Mouse (Mus musculus) retina, adult 2 months (tissue): ENCODE results near the gene Sptlc2.

Source experiments
- DNase-seq: peaks from one replicate; pipeline ENCODE4 v3.0.0-alpha.2; 2012; ENCODE audit warnings: low read depth, low spot score

The Sptlc2 gene

DNA sequence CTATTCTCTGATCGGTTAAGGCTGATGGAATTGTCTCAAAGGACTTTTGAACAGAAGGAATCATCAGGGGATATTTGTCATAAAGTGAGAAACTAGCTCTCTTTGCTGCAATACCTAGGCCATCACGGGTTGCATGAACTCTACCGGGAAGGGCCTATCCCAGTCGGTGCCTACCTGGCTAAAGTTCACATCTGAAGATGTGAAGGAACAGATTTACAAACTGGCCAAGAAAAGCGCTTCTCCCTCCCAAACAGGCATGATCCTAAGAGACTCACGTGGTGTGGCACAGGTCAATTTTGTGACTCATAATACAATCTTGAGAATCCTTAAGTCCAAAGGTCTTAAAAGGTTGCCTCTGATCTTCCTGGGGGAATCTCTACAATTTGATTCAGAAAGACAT lies 6.2 kb upstream of the Sptlc2 start:
- no peak for DNase-seq

DNA sequence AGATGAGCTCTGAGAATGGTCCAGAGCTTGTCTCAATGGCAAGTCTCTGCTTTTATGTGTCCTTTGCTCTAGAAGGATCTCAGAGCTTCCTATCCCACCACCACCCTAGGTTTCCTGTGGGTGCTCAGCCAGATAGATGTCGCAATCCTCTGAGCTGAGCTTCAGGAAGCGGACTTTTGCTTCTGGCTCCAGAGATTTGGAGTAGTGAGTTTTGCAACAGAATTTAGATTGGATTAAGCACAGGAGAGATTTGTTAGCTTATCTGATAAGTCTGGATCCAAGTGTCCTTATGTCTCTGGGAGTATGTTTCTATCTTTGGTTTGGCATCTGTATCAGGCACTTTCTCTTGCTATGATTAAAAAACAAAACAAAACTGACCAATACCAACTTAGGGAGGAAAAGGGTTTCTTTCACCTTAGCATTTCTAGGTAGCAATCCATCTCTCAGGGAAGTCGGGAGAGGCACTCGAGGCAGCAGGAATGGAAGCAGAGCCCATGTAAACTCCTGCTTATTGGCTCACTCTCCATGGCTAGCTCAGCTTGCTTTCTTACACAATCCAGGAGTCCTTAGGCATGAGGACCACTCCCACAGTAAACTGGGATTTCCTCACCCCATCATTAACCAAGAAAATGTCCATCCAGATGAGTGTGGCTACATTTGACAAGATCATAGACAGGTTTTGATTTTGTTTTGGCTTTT lies 5.4 kb upstream of the Sptlc2 start:
- DNase-seq: no peak

DNA sequence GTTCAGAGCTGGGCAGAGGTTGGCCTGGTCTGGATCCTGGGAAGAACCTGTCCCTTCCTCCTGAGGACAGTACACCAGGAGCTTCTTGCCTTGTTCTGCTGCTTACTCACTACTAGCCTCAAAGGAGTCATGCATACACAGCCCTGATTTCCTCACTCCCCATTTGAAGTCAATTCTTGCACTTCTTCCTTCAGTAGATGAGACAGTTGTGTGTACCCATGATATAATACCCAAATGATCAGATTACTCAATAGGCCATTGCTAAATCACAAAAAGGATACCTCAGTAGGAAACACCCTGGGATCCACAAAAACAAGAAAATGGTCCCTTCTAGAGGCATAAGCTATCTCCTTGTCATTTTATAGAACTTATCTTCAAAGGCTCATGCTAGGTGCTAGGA lies 3.2 kb upstream of the Sptlc2 start:
- DNase-seq: no peak

GRCm38 (mm10) chr12:87389231-87389630 lies 1.1 kb upstream of the Sptlc2 start:
- no peak for DNase-seq

DNA sequence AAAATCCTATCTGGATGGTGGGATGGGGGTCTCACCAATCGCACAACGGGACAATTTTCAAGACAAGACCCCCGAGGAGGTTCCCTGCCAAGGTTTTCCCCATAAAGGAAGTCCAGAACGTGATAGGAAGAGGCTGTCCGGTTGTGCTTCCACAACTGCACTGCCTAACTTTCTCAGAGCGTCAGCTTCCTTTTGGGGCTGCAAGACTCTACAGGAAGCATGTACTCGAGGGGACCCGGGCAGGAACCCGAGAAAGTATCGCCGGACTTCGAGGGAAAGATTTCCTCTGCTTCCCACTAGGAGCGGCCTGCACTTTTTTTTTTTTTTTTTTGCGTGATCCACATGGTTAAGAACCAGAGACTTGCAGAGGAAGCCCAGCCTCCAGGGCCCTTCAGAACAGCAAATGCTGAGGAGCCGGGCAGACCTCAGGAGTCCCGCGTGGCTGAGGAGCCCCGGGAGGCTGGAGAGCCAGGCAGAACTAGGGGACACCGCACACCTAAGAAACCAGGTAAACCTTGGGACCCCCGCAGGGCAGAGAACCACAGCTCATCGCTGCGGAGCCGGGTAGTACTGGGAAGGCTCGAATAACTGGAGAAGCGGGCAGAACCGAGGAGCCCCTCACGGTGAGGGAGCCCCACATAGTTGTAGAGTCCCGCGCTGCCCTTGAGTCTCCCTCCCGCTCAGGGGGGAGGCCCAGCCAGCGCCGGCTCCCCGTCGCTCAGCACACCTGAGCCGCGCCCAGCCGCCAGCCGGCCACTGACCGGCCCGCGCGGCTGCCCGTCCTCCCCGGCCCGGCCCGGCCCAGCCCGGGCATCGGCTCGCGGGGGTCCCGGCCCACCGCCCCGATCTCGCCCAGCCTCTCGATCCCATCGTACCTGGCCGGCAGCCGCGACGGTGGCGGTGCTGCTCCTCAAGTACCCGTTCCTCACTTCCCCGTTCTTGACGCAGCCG lies 709 bp downstream of the Sptlc2 start:
- no peak for DNase-seq

DNA sequence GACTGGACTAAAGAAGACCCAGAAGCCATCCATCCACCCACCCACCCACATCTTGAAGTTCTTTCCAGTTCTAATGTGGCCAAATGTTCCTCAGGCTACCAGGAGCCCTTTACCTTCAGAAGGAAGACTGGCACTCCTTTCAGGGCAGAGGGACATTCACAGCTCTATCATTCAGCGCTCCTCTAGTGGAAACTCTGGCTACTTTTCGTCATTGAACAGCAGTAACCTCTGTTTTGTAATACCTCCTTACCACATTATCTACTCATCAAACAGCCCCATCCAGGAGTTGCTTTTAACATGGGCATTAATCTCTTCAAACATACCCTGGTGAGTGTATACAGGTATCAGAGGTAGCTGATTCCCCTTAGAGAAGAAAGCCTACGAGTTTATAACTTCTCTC lies 3.1 kb downstream of the Sptlc2 start:
- no peak for DNase-seq

DNA sequence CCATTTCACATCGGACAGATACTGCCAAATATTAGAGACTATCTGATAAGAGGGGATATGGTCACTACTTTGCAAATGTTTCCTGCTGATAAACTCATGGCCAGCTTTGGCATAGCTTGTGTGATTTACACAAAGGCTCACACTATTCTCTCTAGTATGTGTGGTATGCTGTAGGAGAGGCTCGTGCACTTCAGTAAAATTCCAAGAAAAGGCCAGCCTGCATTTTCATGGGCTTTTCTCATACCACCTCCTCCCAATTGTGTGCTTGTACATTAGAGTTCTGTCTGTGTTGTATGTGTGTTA lies 6.8 kb downstream of the Sptlc2 start:
- DNase-seq: no peak

DNA sequence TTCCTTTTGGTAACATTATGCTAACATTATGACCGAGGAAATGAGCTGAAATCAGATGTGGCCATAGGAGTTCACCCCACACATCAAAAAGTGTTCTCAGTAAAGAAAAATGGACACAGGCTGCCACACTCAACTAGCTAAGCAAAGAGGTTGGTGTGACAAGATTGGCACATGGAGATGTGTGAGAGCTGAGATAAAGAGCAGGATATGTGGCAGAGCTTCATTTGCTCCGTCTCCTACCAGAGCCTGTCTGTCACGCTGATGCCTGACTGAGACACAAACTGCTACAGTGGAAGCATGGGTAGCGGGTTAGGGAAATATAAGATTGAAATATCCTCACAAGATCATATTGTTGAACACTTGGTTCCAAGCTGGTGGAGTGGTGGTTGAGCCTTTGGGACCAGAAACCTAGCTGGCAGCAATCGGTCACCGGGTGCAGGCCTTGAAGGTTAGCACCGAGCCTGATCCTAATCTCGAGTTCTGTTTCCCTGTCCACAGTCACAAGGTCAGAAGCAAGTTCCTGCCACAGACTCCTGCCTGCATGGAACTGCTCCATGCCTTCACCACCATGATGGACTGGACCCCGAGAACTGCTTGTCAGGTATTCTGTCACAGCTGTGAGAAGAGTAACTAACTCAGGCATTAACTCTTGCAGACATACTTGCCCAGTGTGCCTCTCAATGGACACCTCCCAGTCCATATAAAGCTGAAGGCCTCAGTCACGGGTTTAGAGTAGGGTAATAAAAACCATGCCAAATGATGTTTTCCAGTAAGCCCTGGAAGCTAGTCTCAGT lies 7.4 kb downstream of the Sptlc2 start:
- DNase-seq: no peak

DNA sequence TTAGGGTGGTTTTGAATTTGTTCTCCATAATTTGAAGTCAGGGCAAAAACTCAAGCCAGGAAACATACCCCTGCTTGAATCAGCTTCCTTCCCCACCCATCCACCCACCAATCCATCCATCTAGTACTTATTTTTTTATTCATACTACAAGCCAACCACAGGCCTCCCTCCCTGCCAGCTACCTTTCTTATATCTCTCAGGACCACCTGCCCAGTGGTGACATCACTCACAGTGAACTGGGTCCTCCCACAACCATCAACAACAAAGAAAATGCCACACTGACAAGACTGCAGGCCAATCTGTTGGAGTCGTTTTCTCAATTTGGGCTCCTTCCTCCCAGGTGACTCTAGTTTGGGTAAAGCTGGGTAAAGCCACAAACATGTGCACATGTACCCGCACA lies 8.7 kb downstream of the Sptlc2 start:
- no peak for DNase-seq

- no peak for DNase-seq
Observed at GRCm38 (mm10) chr12:87374159-87374558, 14.0 kb downstream of the Sptlc2 start.

DNA sequence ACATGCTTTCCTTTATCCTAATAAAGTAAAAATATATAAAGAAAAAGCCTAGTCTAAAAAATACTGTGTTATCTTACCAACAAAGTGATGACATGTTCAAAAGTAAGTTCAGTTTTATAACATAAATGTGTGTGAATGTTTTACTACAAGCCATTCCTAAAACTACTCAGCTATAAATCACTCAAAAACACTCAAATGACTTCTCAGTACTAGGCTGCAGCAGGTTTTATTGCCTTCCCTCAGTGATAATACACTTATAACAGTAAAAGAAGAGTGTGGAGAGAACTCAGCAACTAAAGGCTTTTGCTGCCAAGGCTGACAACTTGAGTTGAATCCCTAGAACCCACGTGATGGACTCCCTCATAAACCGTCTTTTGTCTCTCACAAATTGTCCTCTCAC lies 18.8 kb downstream of the Sptlc2 start:
- DNase-seq: no peak

GRCm38 (mm10) chr12:87368092-87368491 lies 20.1 kb downstream of the Sptlc2 start:
- no peak for DNase-seq

DNA sequence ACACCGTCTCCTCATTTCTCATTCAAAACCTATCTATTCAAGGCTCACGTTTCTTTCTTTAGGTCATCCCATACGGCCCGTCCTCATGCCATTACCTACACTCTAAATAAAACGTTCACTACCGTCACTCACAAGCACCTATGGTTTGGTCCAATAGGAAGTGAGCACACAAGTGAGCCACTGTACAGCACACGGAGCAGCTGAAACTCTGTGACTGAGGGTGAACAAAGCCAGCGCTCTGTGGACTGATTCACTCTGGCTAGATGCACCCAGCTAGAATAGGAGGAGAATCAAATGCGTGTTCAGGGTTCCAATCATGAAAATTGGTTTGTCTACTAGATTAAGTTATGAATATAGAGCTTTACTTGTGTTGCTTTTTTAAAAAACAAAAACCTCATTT lies 22.5 kb downstream of the Sptlc2 start:
- no peak for DNase-seq

DNA sequence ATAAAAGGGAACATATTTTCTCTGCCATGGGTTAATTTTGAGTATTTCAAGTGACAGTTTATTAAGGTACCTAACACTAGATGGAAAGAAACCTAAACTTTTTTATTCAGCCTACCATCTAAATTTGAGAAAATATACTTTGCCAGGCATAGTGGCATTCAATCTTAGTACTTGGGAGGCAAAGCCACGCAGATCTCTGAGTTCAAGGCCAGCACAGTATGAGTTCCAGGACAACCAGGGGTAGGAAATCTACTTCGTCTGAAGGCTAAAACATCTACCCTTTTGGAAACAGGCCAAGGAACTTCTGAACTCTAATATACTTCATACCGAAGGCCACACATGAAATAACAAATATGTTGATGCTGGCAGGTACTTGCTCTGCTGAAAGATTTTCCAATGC lies 26.0 kb downstream of the Sptlc2 start:
- DNase-seq: no peak

GRCm38 (mm10) chr12:87348029-87348428 lies 40.1 kb downstream of the Sptlc2 start:
- DNase-seq: no peak

- no peak for DNase-seq
Observed at GRCm38 (mm10) chr12:87347511-87347910, 40.6 kb downstream of the Sptlc2 start.

GRCm38 (mm10) chr12:87343084-87343605 lies 45.0 kb downstream of the Sptlc2 start:
- no peak for DNase-seq

- DNase-seq: no peak
Observed at GRCm38 (mm10) chr12:87338082-87338481, 50.1 kb downstream of the Sptlc2 start.

DNA sequence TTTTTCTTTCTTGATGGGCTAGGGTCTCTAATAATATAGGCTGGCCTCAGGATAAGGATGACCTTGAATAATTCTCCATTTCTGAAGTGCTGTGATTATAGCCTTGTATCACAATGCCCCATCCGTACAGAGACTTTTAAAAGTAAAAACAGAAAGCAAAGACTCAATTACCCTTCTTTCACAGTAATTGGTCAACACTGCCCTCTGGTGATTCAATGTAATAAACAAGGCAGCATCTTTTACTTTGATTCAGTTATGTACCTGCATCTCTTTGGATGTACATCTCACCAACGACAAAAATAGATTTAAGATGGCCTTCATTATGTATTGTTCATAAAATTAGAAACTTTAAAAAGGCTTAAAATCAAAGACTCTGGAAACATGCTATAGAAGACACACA lies 53.3 kb downstream of the Sptlc2 start:
- peak; percentile 32 for DNase-seq

DNA sequence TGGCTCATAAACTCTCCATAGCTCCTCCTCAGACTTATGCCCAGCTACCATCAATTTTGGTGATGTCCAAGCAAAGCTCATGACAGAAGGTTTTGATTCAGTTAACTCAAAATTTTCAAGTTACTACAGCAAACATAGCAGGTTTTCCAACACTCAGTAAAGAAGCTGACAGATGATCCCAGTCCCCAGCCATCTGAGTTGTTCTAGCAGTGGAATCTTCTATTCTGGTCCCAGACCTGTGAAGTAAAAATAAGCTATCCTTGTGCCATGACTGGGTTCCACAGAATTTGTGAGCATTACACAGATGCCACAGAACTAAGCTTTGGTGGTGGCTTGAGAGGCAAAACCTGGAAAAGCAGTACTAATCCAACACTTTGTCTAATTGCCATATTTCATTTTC lies 54.4 kb downstream of the Sptlc2 start:
- DNase-seq: no peak

GRCm38 (mm10) chr12:87332511-87332910 lies 55.6 kb downstream of the Sptlc2 start:
- no peak for DNase-seq

DNA sequence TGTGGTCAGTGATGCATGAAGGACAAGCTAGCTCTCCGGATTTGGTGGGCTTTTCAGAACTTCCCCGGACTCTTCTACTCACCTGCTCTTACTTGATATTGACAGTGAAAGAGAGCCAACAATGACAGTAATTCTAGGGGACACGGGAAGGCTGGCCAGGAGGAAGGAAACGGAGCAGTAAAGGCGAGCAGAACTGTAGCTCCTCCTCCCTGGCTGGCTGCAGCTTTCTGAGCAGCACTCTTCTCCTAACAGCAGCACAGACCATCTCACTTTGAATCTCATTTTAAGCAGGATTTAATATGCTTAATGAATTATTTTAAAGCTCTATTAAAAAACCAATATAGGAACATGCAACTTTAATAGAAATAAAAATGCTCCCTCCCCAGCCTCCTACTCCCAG lies 56.2 kb downstream of the Sptlc2 start:
- no peak for DNase-seq
